Mouse (Mus musculus) MEL (cell line): Measurements from ENCODE around the gene Nans.

Source experiments
- CHD1 ChIP-seq: IDR thresholded peaks from 2 replicates; pipeline ENCODE4 v1.6.1; 2012; ENCODE audit warnings: low read depth, mild to moderate bottlenecking, inconsistent platforms, low read length, improper control_type of control experiment
- CHD2 ChIP-seq: IDR thresholded peaks from 2 replicates; pipeline ENCODE4 v1.6.1; 2011; ENCODE audit warnings: low read length, improper control_type of control experiment
- CTCF ChIP-seq, 3 experiments: IDR thresholded peaks in 2 of 3; conservative IDR thresholded peaks in 1 of 3; 2 replicates each; pipeline ENCODE4 v1.5.1; 2011 to 2012; ENCODE audit warnings: low read length in 3 of 3, low read depth in 2 of 3, mild to moderate bottlenecking in 2 of 3, improper control_type of control experiment in 1 of 3, inconsistent platforms in 1 of 3, mixed read lengths in 1 of 3, moderate library complexity in 1 of 3; ENCODE audit not compliant: control insufficient read depth in 1 of 3, insufficient read depth in 1 of 3, poor library complexity in 1 of 3, severe bottlenecking in 1 of 3
- E2F4 ChIP-seq: IDR thresholded peaks from 2 replicates; pipeline ENCODE4 v1.6.1; 2011; ENCODE audit warnings: low read depth, low read length, improper control_type of control experiment, borderline replicate concordance
- NELFE ChIP-seq: IDR thresholded peaks from 2 replicates; pipeline ENCODE4 v1.6.1; 2011; ENCODE audit warnings: low read depth, low read length, improper control_type of control experiment
- POLR2A ChIP-seq, 2 experiments: IDR thresholded peaks; 2 replicates each; pipeline ENCODE4 v1.6.1; 2011 to 2012; ENCODE audit warnings: low read length in 2 of 2, mild to moderate bottlenecking in 2 of 2, control low read depth in 1 of 2, improper control_type of control experiment in 1 of 2, low read depth in 1 of 2, moderate library complexity in 1 of 2; ENCODE audit not compliant: control insufficient read depth in 1 of 2, insufficient read depth in 1 of 2, poor library complexity in 1 of 2

- TF ChIP-seq POLR2A (IDR thresholded peaks at IDR 0.05; ENCODE audit: control insufficient read depth in 1 of 2, insufficient read depth in 1 of 2, low read depth in 1 of 2, low read length in 2 of 2, poor library complexity in 1 of 2) (no peak), CTCF (IDR thresholded peaks at IDR 0.05 in 2 of 3, conservative IDR thresholded peaks at IDR 0.05 in 1 of 3; ENCODE audit: control insufficient read depth in 1 of 3, insufficient read depth in 1 of 3, low read depth in 2 of 3, low read length in 3 of 3, poor library complexity in 1 of 3, severe bottlenecking in 1 of 3) (no peak), E2F4 (no peak), NELFE (no peak), CHD1 (no peak), CHD2 (no peak)
Observed at GRCm38 (mm10) chr4:46532926-46533325, 43.9 kb downstream of the Nans start.
